Mouse (Mus musculus) limb, embryonic 13.5 days (tissue): ENCODE measurements around the gene Nckap1. TPM values are rescaled to one million over a fixed set of nuclear protein-coding genes. Genes with fewer than 3 reads are reported as not detected.

Experiments
- ATAC-seq: fragments of 200-750 bp; cut with Nextera tagmentation; 2 replicates; pipeline ENCODE4 v1.8.0; 2017; ENCODE audit warnings: low read depth, moderate number of reproducible peaks, moderate TSS enrichment; ENCODE audit not compliant: low FRiP score
- H3K27ac ChIP-seq: fragments of 300-500 bp; sonication (generic); 2 replicates; pipeline ENCODE4 v1.5.1; 2015; ENCODE audit warnings: inconsistent platforms, mild to moderate bottlenecking, moderate library complexity
- H3K27me3 ChIP-seq: fragments of 300-500 bp; sonication (generic); 2 replicates; pipeline ENCODE4 v1.6.1; 2015; ENCODE audit warnings: mild to moderate bottlenecking, inconsistent platforms
- H3K36me3 ChIP-seq: fragments of 300-500 bp; sonication (generic); 2 replicates; pipeline ENCODE4 v1.6.1; 2015; ENCODE audit warnings: inconsistent platforms, mild to moderate bottlenecking, moderate library complexity
- H3K4me1 ChIP-seq: fragments of 300-500 bp; sonication (generic); 2 replicates; pipeline ENCODE4 v1.6.1; 2015; ENCODE audit warnings: inconsistent platforms
- H3K4me2 ChIP-seq: fragments of 300-500 bp; sonication (generic); replicated peaks from 2 replicates; pipeline ENCODE4 v1.6.1; 2015; ENCODE audit warnings: inconsistent platforms, mild to moderate bottlenecking, moderate library complexity
- H3K4me3 ChIP-seq: fragments of 300-500 bp; sonication (generic); 2 replicates; pipeline ENCODE4 v1.5.1; 2015; ENCODE audit warnings: moderate library complexity, mild to moderate bottlenecking, inconsistent platforms
- H3K9ac ChIP-seq: fragments of 300-500 bp; sonication (generic); 2 replicates; pipeline ENCODE4 v1.6.1; 2015; ENCODE audit warnings: mild to moderate bottlenecking, inconsistent platforms
- H3K9me3 ChIP-seq: fragments of 300-500 bp; sonication (generic); 2 replicates; pipeline ENCODE4 v1.6.1; 2016; ENCODE audit warnings: inconsistent platforms
- WGBS: fragments of 180-500 bp; shearing (Covaris S2); methylation state at CpG from one replicate; pipeline ENCODE4 v1.1.7; 2015; 5-methylcytosine and 5-hydroxymethylcytosine counted together
- polyA plus RNA-seq: library from polyadenylated mRNA; unstranded; fragments of >200 nt; fragmentation: Nextera tagmentation; extraction: Ambion mirVana; gene quantifications from 2 replicates; pipeline ENCODE4 v1.2.1, GENCODE M21; 2015

The Nckap1 gene
- polyA plus RNA-seq: 63.0 and 64.1 TPM in 2 replicates

DNA sequence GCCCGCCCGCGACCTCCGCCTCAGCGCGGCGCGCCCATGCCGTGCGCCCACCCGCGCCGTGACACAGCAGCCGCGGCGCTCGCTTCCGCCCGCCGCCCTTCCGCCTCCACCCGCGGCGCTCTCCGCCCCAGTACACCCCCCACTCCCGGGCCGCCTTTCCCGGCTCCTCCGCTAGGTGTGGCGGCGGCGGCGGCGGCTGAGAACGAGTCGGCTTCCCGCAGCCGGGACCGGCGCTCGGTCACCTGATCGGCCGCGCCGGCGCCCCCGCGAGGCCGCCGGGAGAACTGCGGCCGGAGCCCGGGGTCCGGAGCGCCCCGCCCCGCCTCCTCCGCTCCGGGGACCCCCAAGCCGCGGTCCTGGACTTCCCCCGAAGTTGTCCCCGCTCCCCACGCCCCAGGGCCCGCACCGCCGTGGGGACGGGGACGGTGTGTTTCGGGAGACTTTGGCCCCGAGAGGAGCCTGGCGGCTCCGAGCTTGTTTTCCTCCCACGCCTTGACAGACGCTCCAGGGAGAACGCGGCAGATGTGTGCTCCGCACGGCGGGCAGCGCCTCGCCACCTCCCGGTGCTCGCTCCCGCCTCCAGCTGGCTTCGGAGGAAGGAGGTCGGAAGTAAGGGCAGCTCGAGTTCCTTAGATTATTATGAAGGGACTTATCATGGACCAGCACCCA is at the start of gene Nckap1:
Gene Nckap1 (minus strand): TSS at position 338 of the 669 bp plus-strand sequence.
- ATAC-seq: peak; percentile 95
- WGBS: 0% methylated on average over 63 of the region's 88 CpGs

DNA sequence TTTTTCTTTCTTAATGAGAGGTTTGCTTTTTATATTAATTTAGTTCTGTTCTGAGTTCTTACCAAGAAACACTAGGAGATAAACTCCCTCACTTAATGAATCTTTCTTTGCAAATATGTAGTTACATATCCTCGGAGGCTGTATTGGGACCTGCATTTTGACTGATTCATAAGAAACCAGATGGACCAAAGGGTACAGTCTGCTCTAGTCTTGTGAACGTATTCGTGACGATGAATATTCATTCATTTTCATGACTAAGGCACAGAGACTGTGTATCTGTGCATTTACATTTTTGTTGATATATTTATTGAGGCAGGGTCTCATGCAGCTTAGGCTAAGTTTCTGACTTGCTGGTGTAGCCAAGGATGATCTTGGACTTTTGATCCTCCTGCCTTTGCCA is 43.3 kb upstream of the Nckap1 start:
- Histone ChIP-seq H3K27me3 (no peaks in the 10 kb centered on the region), H3K9ac (no peak overlapping the region), H3K27ac (no peak overlapping the region), H3K4me2 (no peak overlapping the region), H3K4me3 (no peak overlapping the region), H3K9me3 (no peaks in the 10 kb centered on the region), H3K36me3 (peaks cover 42% of the 10 kb centered on the region), H3K4me1 (no peaks in the 10 kb centered on the region)
- no peak for ATAC-seq
- WGBS: 95% methylated on average over 4 of the region's 4 CpGs

More for the DNA sequence above, at the start of gene Nckap1:
- peak within 1 kb of the TSS; percentile 98 for H3K9ac ChIP-seq
- no peaks in the 10 kb centered on the region for H3K36me3 ChIP-seq
- no peaks in the 10 kb centered on the region for H3K27me3 ChIP-seq
- peaks cover 14% of the 10 kb centered on the region for H3K4me1 ChIP-seq
- H3K4me3 ChIP-seq: peak within 1 kb of the TSS; percentile 89
- no peaks in the 10 kb centered on the region for H3K9me3 ChIP-seq
- H3K4me2 ChIP-seq: peak within 1 kb of the TSS; percentile 76
- peak within 1 kb of the TSS; percentile 95 for H3K27ac ChIP-seq

DNA sequence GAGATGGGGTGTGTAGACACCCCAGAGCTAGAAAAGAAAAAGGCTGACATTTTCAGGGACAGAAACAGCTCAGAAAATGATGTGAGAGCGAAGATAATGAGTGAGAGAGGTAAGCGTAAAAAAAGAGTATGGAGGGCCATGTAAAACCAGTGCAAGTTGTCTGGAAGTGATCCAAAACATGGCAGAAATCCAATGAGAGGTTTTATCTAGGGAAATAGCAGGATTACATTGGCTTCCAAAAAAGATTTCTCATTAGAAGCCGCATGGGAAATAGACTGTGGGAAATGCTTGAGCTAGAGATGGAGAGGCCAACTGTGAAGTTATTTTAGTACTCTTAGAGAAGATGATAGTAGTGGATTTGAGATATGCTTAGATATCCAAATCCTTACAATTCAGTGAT is 40.7 kb upstream of the Nckap1 start:
- 88% methylated on average over 3 of the region's 3 CpGs for whole genome bisulfite sequencing
- Histone ChIP-seq H3K27me3 (no peaks in the 10 kb centered on the region), H3K9me3 (no peaks in the 10 kb centered on the region), H3K4me1 (peaks cover 11% of the 10 kb centered on the region), H3K9ac (no peak overlapping the region), H3K4me2 (no peak overlapping the region), H3K4me3 (no peak overlapping the region), H3K36me3 (peaks cover 36% of the 10 kb centered on the region), H3K27ac (no peak overlapping the region)
- no peak for ATAC-seq

DNA sequence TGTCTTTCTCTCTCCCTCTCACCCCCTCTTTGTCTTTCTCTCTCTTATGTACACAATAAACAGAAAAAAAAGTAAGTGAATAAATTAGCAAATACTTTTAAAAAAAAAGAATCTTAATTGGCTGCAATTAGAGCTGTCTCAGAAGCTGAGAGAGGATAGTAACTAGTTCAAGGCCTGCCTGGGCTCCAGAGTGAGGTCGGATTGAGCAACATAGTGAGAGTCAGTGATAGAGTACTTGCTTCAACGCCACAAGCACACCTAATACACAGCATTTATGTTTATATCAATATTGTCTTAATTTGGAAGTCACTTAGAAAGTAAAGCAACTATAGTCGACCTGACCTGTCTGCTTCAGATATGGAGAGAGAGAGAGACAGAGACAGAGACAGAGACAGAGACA is 37.8 kb upstream of the Nckap1 start:
- peaks cover 14% of the 10 kb centered on the region; the same call in 1 of the 2 replicates for H3K36me3 ChIP-seq
- H3K9ac ChIP-seq: no peak overlapping the region
- no peaks in the 10 kb centered on the region for H3K27me3 ChIP-seq
- H3K9me3 ChIP-seq: no peaks in the 10 kb centered on the region
- 85% methylated on average over 3 of the region's 3 CpGs for WGBS
- no peak overlapping the region for H3K27ac ChIP-seq
- no peak overlapping the region for H3K4me2 ChIP-seq
- H3K4me3 ChIP-seq: no peak overlapping the region
- ATAC-seq: no peak
- peaks cover 11% of the 10 kb centered on the region for H3K4me1 ChIP-seq

DNA sequence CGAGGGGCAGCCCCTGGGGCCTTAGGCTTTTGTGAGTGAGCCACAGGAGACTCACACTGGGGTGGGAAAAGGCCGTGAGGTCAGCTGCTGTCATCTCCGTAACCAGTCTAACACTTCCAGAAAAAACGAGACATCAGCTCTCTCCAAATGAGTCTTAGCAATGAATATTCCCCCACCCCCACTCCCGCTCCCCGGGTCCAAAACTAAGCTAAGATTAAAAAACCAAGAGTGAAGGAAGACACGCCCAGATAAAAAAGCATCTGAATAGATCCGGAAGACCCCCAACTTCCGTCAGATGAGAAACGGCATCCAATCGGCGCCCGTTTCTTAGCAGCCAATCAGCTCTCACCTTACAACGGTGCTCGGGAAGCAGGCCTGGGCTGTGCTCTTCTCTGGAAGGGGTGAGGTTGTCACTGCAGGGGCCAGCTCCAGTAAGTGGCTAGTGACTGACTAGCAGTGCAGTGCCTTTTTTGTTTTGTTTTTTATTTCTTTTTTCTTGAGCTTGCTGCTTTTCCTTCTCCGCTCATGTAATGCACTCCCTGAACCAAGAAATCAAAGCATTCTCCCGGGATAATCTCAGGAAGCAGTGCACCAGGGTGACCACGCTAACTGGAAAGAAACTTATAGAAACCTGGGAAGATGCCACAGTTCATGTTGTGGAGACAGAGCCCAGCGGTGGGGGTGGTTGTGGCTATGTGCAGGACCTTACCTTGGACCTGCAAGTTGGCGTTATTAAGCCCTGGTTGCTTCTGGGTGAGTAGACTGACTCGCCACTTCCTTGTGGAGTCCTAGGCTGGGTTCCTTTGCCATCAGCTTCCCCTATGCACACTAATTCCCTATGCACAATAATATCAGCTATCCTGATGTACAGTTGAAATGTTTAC is 35.9 kb upstream of the Nckap1 start, which contains the start of the genes Dusp19 and Nup35:
Gene Dusp19 (plus strand): TSS at position 192 of the 884 bp plus-strand sequence.
Gene Nup35 (plus strand): TSS at position 383 of the 884 bp plus-strand sequence.
- 2% methylated on average over 21 of the region's 21 CpGs for WGBS
- peak within 1 kb of the TSS; percentile 78 for H3K4me2 ChIP-seq
- H3K36me3 ChIP-seq: 0 out of 2 replicates have a peak, but pooled peaks cover 4% of the 10 kb centered on the region
- no peaks in the 10 kb centered on the region for H3K9me3 ChIP-seq
- H3K4me3 ChIP-seq: peak within 1 kb of the TSS; percentile 61
- ATAC-seq: peak; percentile 100
- H3K9ac ChIP-seq: peak within 1 kb of the TSS; percentile 77
- peak within 1 kb of the TSS; percentile 12; the same call in 1 of the 2 replicates for H3K27ac ChIP-seq
- H3K27me3 ChIP-seq: no peaks in the 10 kb centered on the region
- peaks cover 11% of the 10 kb centered on the region for H3K4me1 ChIP-seq

DNA sequence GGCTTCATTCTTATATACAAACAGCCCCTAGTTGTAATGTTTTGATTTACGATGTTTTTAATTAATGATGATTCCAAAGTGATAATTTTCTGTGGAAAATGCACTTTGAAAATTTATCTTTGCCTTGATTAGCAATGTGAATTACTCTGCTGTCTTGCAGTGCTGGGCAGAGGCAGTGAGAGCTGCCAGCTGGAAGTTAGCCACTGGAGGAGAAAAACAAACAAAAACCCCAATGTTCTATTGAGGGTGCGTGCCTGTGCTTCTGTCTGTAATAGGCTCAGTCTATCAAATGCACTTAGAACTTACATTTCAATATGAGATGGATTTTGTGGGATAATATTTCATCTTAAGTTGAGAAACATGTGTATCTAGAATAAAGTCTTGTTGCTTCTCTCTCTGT is 31.6 kb upstream of the Nckap1 start:
- no peak for ATAC-seq
- peaks cover 4% of the 10 kb centered on the region for H3K4me1 ChIP-seq
- H3K27ac ChIP-seq: no peak overlapping the region
- H3K4me3 ChIP-seq: no peak overlapping the region
- no peak overlapping the region for H3K9ac ChIP-seq
- H3K4me2 ChIP-seq: no peak overlapping the region
- H3K27me3 ChIP-seq: no peaks in the 10 kb centered on the region
- WGBS: 80% methylated on average over 2 of the region's 2 CpGs
- no peaks in the 10 kb centered on the region for H3K9me3 ChIP-seq
- no peaks in the 10 kb centered on the region for H3K36me3 ChIP-seq

DNA sequence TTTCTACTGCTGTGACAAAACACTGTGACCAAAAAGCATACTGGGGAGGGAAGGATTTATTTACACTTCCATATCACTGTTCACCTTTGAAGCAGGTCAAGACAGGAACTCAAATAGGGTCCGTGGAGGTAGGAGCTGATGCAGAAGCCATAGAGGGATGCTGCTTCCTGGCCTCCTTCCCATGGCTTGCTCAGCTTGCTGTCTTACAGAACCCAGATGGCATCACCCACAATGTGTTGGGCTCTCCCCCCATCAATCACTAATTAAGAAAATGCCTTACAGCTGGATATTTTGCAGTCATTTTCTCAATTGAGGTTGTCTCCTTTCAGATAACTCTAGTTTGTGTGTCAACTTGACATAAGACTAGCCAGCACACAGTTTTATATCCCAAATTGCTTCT is 31.1 kb upstream of the Nckap1 start:
- 65% methylated on average over 1 of the region's 1 CpGs for WGBS

DNA sequence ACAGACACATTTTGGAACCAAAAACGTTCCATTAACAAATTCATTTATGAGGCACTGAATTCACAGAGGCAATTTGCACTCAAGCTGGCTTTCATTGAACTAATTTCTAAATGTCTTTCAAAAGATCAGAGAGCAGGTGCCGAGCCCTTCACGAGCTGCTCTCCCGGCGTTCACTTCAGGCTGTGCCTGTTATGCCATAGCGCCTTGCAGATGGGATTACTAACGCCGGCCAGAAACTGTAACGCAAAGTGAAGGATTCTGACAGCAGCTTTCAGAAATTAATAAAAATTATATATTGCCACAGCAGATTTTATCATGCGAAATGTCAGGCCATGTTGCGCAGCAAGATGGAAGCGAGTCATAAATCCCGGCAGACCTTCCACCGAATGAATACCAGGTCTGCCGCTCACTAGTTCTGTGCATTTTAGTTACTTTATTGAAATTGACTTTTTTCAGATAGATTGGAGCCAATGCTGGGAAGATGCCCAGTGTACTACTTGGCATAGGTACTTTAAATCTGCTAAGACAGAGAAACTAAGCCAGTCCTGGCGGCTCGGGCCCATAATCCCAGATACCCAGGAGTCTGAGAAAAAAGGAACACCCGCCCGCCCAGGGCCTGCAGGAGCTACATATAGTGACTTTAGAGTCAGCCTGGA is 22.7 kb upstream of the Nckap1 start:
- Histone ChIP-seq H3K9ac (no peak overlapping the region), H3K4me3 (no peak overlapping the region), H3K36me3 (no peaks in the 10 kb centered on the region), H3K27ac (no peak overlapping the region), H3K4me1 (0 out of 2 replicates have a peak, but pooled peaks cover 6% of the 10 kb centered on the region), H3K4me2 (no peak overlapping the region), H3K9me3 (no peaks in the 10 kb centered on the region), H3K27me3 (no peaks in the 10 kb centered on the region)
- WGBS: 67% methylated on average over 19 of the region's 19 CpGs
- ATAC-seq: no peak

More for the DNA sequence above, 31.1 kb upstream of the Nckap1 start:
- H3K27ac ChIP-seq: no peak overlapping the region
- H3K4me1 ChIP-seq: no peaks in the 10 kb centered on the region
- no peaks in the 10 kb centered on the region for H3K27me3 ChIP-seq
- ATAC-seq: no peak
- H3K9me3 ChIP-seq: no peaks in the 10 kb centered on the region
- H3K36me3 ChIP-seq: no peaks in the 10 kb centered on the region
- H3K9ac ChIP-seq: no peak overlapping the region
- H3K4me2 ChIP-seq: no peak overlapping the region
- H3K4me3 ChIP-seq: no peak overlapping the region

DNA sequence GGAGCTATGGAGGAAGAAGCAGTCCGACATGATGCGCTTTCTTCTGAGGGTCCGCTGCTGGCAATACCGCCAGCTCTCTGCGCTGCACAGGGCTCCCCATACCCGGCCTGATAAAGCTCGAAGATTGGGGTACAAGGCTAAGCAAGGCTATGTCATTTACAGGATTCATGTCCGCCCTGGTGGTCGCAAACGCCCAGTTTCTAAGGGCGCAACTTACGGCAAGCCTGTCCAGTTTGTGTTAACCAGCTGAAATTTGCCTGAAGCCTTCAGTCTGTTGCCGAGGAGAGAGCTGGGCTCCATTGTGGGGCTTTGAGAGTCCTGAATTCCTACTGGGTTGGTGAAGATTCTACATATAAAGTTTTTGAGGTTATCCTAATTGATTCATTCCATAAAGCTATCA is 21.6 kb upstream of the Nckap1 start:
- Histone ChIP-seq H3K36me3 (no peaks in the 10 kb centered on the region), H3K4me3 (no peak overlapping the region), H3K27ac (no peak overlapping the region), H3K9ac (no peak overlapping the region), H3K27me3 (no peaks in the 10 kb centered on the region), H3K4me1 (0 out of 2 replicates have a peak, but pooled peaks cover 6% of the 10 kb centered on the region), H3K9me3 (no peaks in the 10 kb centered on the region), H3K4me2 (no peak overlapping the region)
- ATAC-seq: no peak
- WGBS: 89% methylated on average over 13 of the region's 13 CpGs

DNA sequence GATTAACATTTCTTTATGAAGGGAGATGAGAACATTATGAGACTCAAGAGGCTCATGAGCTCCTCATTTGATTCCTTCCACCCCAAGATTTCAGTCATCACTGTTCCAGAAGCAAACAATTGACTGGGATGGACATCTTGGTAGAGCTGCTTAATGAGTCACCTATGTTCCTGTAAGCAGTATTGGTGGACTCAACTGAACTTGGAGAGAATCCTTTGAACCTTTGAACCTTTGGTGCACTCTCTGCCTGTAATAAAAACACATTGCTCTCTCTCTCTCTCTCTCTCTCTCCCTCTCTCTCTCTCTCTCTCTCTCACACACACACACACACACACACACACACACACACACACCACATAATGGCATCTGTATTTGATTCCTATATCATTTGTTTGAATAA is 19.4 kb upstream of the Nckap1 start:
- no peak overlapping the region for H3K4me3 ChIP-seq
- no peak for ATAC-seq
- H3K4me2 ChIP-seq: no peak overlapping the region
- H3K9ac ChIP-seq: no peak overlapping the region
- H3K9me3 ChIP-seq: no peaks in the 10 kb centered on the region
- H3K4me1 ChIP-seq: 0 out of 2 replicates have a peak, but pooled peaks cover 6% of the 10 kb centered on the region
- H3K27ac ChIP-seq: no peak overlapping the region
- no peaks in the 10 kb centered on the region for H3K27me3 ChIP-seq
- H3K36me3 ChIP-seq: no peaks in the 10 kb centered on the region

DNA sequence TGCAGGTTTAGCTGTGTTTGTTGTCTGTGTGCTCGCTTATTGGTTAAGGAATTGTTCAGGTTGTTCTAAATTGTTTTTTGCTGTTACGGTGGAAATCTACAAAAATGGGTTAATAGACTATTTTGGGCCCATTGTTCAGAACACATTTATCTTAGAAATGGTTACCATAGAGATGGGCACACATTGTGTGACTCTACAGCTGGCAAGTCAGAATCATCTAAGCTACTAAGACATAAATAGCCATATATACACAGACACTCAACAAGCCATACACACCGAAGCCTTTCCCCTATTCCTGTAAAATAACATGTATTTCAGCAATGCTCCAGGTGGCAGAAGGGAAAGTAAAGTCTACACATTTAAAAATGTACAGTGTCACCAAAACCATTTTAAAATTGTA is 18.7 kb upstream of the Nckap1 start:
- H3K4me1 ChIP-seq: 0 out of 2 replicates have a peak, but pooled peaks cover 7% of the 10 kb centered on the region
- H3K9me3 ChIP-seq: no peaks in the 10 kb centered on the region
- no peaks in the 10 kb centered on the region for H3K27me3 ChIP-seq
- H3K36me3 ChIP-seq: no peaks in the 10 kb centered on the region
- ATAC-seq: no peak
- no peak overlapping the region for H3K4me3 ChIP-seq
- no peak overlapping the region for H3K27ac ChIP-seq
- no peak overlapping the region for H3K9ac ChIP-seq
- no peak overlapping the region for H3K4me2 ChIP-seq
- 89% methylated on average over 3 of the region's 3 CpGs for WGBS

DNA sequence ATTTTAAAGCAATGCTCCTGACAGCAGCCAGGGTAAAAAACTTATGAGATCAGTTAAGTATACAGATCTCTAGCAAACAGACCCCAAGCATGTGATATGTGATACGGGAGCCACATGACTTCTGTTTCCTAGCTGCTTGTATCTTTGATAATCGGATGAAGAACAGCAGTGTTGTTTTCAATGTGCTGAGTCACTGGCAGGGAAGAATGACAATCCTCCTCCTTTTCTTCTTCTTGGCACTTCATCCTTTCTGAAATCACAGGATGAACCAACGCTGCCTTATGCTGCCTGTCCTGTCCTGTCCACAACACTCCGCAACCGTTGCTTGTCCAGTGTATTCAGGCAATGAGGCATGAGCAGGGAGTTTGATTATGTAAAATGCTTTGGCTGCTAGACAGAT is 15.8 kb upstream of the Nckap1 start:
- H3K9ac ChIP-seq: no peak overlapping the region
- H3K4me3 ChIP-seq: no peak overlapping the region
- no peak overlapping the region for H3K4me2 ChIP-seq
- H3K9me3 ChIP-seq: no peaks in the 10 kb centered on the region
- H3K36me3 ChIP-seq: no peaks in the 10 kb centered on the region
- H3K27me3 ChIP-seq: no peaks in the 10 kb centered on the region
- H3K27ac ChIP-seq: no peak overlapping the region
- H3K4me1 ChIP-seq: peaks cover 8% of the 10 kb centered on the region; the same call in 1 of the 2 replicates
- ATAC-seq: no peak
- WGBS: 81% methylated on average over 5 of the region's 5 CpGs
